Mouse (Mus musculus): ENCODE results near the gene Slc37a1. TPM values are rescaled to one million over a fixed set of nuclear protein-coding genes. Genes with fewer than 3 reads are reported as not detected.
A peak's percentile ranks its signal among the peaks of the same experiment; 100 is the strongest.

Slc37a1 gene
- 6.1 and 7.8 TPM in 2 replicates for polyA plus RNA-seq (2012; rRNA removed)

DNA sequence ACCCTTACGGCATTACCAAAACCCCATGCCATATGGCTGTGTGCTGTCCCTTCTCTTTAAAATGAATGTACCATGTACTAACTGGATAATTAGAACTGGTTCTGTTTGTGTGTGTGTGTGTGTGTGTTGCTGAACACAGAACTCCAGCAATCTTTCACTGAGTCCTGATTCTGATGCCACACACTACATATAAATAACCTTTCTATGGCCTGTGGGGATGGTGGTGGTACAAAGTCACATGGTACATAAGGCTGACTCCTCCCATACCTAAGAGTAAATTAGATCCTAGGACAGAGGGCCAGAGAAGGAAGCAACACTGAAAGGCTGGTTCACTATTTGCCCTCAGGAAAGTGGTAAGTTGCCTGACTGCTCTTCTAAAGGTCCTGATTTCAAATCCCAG, at the start of gene Slc37a1:
Gene Slc37a1 (plus strand): TSS at position 301 of the 400 bp plus-strand sequence.
- H3K4me1 ChIP-seq (ENCODE audit: control insufficient read depth, insufficient read depth, low read length): peaks cover 8% of the 10 kb centered on the region; the same call in 1 of the 2 replicates
- H3K4me3 ChIP-seq (replicated peaks; ENCODE audit: insufficient read depth, low read depth, low read length): no peak within 1 kb of the TSS
- TF ChIP-seq CTCF (IDR thresholded peaks at IDR 0.05; ENCODE audit: borderline replicate concordance, insufficient read depth, low read depth, low read length) (no peak), POLR2A (IDR thresholded peaks at IDR 0.05; ENCODE audit: borderline replicate concordance, insufficient read depth, low read length) (no peak)
- WGBS: 97% methylated on average over 1 of the region's 1 CpGs
- DNase-seq: no peak
- no peak within 1 kb of the TSS for H3K27ac ChIP-seq (ENCODE audit: insufficient read depth, low read length)
- no peaks in the 10 kb centered on the region for H3K27me3 ChIP-seq (ENCODE audit: control insufficient read depth, insufficient read depth, low read length)

GRCm38 (mm10) chr17:31238234-31239020, 48.2 kb upstream of the Slc37a1 start:
- DNase-seq: no peak
- Histone ChIP-seq H3K27me3 (ENCODE audit: control insufficient read depth, insufficient read depth, low read length) (no peaks in the 10 kb centered on the region), H3K27ac (ENCODE audit: insufficient read depth, low read length) (no peak overlapping the region), H3K4me1 (ENCODE audit: control insufficient read depth, insufficient read depth, low read length) (no peaks in the 10 kb centered on the region), H3K4me3 (replicated peaks; ENCODE audit: insufficient read depth, low read depth, low read length) (no peak overlapping the region)
- TF ChIP-seq POLR2A (IDR thresholded peaks at IDR 0.05; ENCODE audit: borderline replicate concordance, insufficient read depth, low read length): no peak
- TF ChIP-seq CTCF (IDR thresholded peaks at IDR 0.05; ENCODE audit: borderline replicate concordance, insufficient read depth, low read depth, low read length): no peak
- WGBS: 76% methylated on average over 7 of the region's 7 CpGs

DNA sequence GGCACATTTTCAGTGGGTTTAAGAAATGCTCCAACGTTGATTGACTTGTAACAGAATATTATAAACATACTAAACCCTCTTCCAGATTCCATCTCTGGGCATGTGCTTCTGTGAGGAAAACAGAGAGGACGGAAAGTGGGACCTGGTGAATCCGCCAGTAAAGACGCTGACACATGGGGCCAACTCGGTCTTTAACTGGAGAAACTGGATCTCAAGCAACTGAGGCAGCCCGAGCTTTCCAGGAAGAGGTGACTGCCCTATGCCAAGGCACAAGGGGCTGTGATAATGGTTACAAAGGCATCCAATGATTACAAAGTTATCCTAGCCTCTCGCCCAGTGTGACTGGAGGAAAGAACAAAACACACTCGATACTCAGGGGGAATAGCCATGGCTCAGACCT, 45.4 kb upstream of the Slc37a1 start:
- no peak for DNase-seq
- no peaks in the 10 kb centered on the region for H3K27me3 ChIP-seq (ENCODE audit: control insufficient read depth, insufficient read depth, low read length)
- 86% methylated on average over 8 of the region's 8 CpGs for WGBS
- no peak overlapping the region for H3K27ac ChIP-seq (ENCODE audit: insufficient read depth, low read length)
- no peak overlapping the region for H3K4me3 ChIP-seq (replicated peaks; ENCODE audit: insufficient read depth, low read depth, low read length)
- TF ChIP-seq CTCF (IDR thresholded peaks at IDR 0.05; ENCODE audit: borderline replicate concordance, insufficient read depth, low read depth, low read length): no peak
- no peak for TF ChIP-seq POLR2A (IDR thresholded peaks at IDR 0.05; ENCODE audit: borderline replicate concordance, insufficient read depth, low read length)
- H3K4me1 ChIP-seq (ENCODE audit: control insufficient read depth, insufficient read depth, low read length): no peaks in the 10 kb centered on the region

DNA sequence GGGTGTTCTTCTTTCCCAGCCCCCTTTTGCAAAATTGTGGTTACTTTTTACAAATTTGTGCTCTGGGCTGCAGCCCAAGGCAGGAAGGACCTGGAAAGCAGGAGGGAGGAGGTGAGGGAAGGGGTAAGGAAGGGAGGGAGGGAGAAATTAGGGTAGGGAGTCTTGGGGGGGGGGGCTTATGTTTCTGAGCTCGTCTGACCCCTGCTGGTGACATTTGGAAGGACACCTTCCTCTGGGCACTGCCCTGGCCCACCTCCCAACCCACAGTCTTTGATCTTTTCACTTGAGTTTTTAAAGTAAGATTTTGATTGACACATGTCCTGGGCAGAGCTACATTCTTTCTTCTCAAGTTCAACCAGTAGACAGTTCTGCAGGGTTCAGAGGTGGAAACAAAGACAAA, 43.8 kb upstream of the Slc37a1 start:
- no peaks in the 10 kb centered on the region for H3K4me1 ChIP-seq (ENCODE audit: control insufficient read depth, insufficient read depth, low read length)
- WGBS: 0% methylated on average over 1 of the region's 1 CpGs
- H3K27ac ChIP-seq (ENCODE audit: insufficient read depth, low read length): no peak overlapping the region
- no peak overlapping the region for H3K4me3 ChIP-seq (replicated peaks; ENCODE audit: insufficient read depth, low read depth, low read length)
- DNase-seq: no peak
- no peaks in the 10 kb centered on the region for H3K27me3 ChIP-seq (ENCODE audit: control insufficient read depth, insufficient read depth, low read length)
- TF ChIP-seq CTCF (IDR thresholded peaks at IDR 0.05; ENCODE audit: borderline replicate concordance, insufficient read depth, low read depth, low read length) (peak; percentile 31; the same call in 1 of the 2 replicates), POLR2A (IDR thresholded peaks at IDR 0.05; ENCODE audit: borderline replicate concordance, insufficient read depth, low read length) (no peak)

GRCm38 (mm10) chr17:31245321-31245720, 41.3 kb upstream of the Slc37a1 start:
- DNase-seq: no peak
- Histone ChIP-seq H3K27me3 (ENCODE audit: control insufficient read depth, insufficient read depth, low read length) (no peaks in the 10 kb centered on the region), H3K27ac (ENCODE audit: insufficient read depth, low read length) (no peak overlapping the region), H3K4me3 (replicated peaks; ENCODE audit: insufficient read depth, low read depth, low read length) (no peak overlapping the region), H3K4me1 (ENCODE audit: control insufficient read depth, insufficient read depth, low read length) (no peaks in the 10 kb centered on the region)
- WGBS: 66% methylated on average over 5 of the region's 5 CpGs
- TF ChIP-seq POLR2A (IDR thresholded peaks at IDR 0.05; ENCODE audit: borderline replicate concordance, insufficient read depth, low read length) (no peak), CTCF (IDR thresholded peaks at IDR 0.05; ENCODE audit: borderline replicate concordance, insufficient read depth, low read depth, low read length) (no peak)

GRCm38 (mm10) chr17:31247144-31247543, 39.4 kb upstream of the Slc37a1 start:
- no peak for TF ChIP-seq POLR2A (IDR thresholded peaks at IDR 0.05; ENCODE audit: borderline replicate concordance, insufficient read depth, low read length)
- Histone ChIP-seq H3K27ac (ENCODE audit: insufficient read depth, low read length) (no peak overlapping the region), H3K4me3 (replicated peaks; ENCODE audit: insufficient read depth, low read depth, low read length) (no peak overlapping the region), H3K4me1 (ENCODE audit: control insufficient read depth, insufficient read depth, low read length) (no peaks in the 10 kb centered on the region), H3K27me3 (ENCODE audit: control insufficient read depth, insufficient read depth, low read length) (no peaks in the 10 kb centered on the region)
- WGBS: 44% methylated on average over 5 of the region's 5 CpGs
- DNase-seq: no peak

DNA sequence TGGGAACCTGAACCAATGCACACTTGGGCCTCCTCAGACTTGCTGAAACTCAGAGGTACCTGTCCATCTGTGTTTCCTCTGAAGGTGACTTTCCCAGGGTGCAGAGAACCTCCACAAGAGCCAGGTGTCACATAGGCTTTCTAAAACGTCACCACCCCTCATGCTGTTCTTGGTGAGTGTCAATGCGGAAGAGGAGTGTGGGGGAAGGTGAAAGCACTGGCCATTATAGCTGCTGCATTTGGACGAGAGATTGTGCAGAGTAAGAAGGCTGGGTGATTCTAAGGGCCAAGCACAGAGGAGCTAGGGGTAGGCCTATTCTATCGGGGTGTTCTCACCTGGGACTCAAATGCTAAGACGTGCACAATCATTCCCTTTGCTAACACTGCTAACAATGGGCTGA, 32.6 kb upstream of the Slc37a1 start:
- TF ChIP-seq CTCF (IDR thresholded peaks at IDR 0.05; ENCODE audit: borderline replicate concordance, insufficient read depth, low read depth, low read length) (no peak), POLR2A (IDR thresholded peaks at IDR 0.05; ENCODE audit: borderline replicate concordance, insufficient read depth, low read length) (no peak)
- H3K27me3 ChIP-seq (ENCODE audit: control insufficient read depth, insufficient read depth, low read length): no peaks in the 10 kb centered on the region
- 85% methylated on average over 5 of the region's 5 CpGs for WGBS
- no peak overlapping the region for H3K27ac ChIP-seq (ENCODE audit: insufficient read depth, low read length)
- H3K4me1 ChIP-seq (ENCODE audit: control insufficient read depth, insufficient read depth, low read length): peaks cover 3% of the 10 kb centered on the region; the same call in 1 of the 2 replicates
- no peak for DNase-seq
- H3K4me3 ChIP-seq (replicated peaks; ENCODE audit: insufficient read depth, low read depth, low read length): no peak overlapping the region

GRCm38 (mm10) chr17:31254463-31254931, 32.1 kb upstream of the Slc37a1 start:
- peak; percentile 91 to 94 for DNase-seq
- TF ChIP-seq CTCF (IDR thresholded peaks at IDR 0.05; ENCODE audit: borderline replicate concordance, insufficient read depth, low read depth, low read length) (peak; percentile 94), POLR2A (IDR thresholded peaks at IDR 0.05; ENCODE audit: borderline replicate concordance, insufficient read depth, low read length) (no peak)
- H3K4me3 ChIP-seq (replicated peaks; ENCODE audit: insufficient read depth, low read depth, low read length): no peak overlapping the region
- 15% methylated on average over 9 of the region's 9 CpGs for WGBS
- no peaks in the 10 kb centered on the region for H3K27me3 ChIP-seq (ENCODE audit: control insufficient read depth, insufficient read depth, low read length)
- no peak overlapping the region for H3K27ac ChIP-seq (ENCODE audit: insufficient read depth, low read length)
- peaks cover 3% of the 10 kb centered on the region; the same call in 1 of the 2 replicates for H3K4me1 ChIP-seq (ENCODE audit: control insufficient read depth, insufficient read depth, low read length)
